Mouse (Mus musculus) lung, embryonic 16.5 days (tissue): ENCODE measurements around the gene Cdc34. TPM values are rescaled to one million over a fixed set of nuclear protein-coding genes. Genes with fewer than 3 reads are reported as not detected.
A peak's percentile ranks its signal among the peaks of the same experiment; 100 is the strongest.

ENCODE experiments used
- ATAC-seq: fragments of 200-750 bp; cut with Nextera tagmentation; 2 replicates; pipeline ENCODE4 v1.8.0; 2017; ENCODE audit warnings: low read depth, mild to moderate bottlenecking, moderate library complexity
- H3K27ac ChIP-seq: fragments of 300-500 bp; sonication (generic); 2 replicates; pipeline ENCODE4 v1.5.1; 2014; ENCODE audit warnings: mild to moderate bottlenecking, control low read depth, low read length
- H3K27me3 ChIP-seq: fragments of 300-500 bp; sonication (generic); 2 replicates; pipeline ENCODE4 v1.6.1; 2014; ENCODE audit warnings: low read depth, low read length, mixed read lengths; ENCODE audit not compliant: control insufficient read depth, insufficient read depth
- H3K36me3 ChIP-seq: fragments of 300-500 bp; sonication (generic); 2 replicates; pipeline ENCODE4 v1.6.1; 2014; ENCODE audit warnings: low read length; ENCODE audit not compliant: control insufficient read depth, insufficient read depth
- H3K4me1 ChIP-seq: fragments of 300-500 bp; sonication (generic); replicated peaks from 2 replicates; pipeline ENCODE4 v1.6.1; 2014; ENCODE audit warnings: low read length, mixed read lengths; ENCODE audit not compliant: control insufficient read depth, insufficient read depth
- H3K4me2 ChIP-seq: fragments of 300-500 bp; sonication (generic); 2 replicates; pipeline ENCODE4 v1.6.1; 2014; ENCODE audit warnings: low read depth, low read length, control low read depth
- H3K4me3 ChIP-seq: fragments of 300-500 bp; sonication (generic); 2 replicates; pipeline ENCODE4 v1.5.1; 2014; ENCODE audit warnings: mild to moderate bottlenecking, low read length, control low read depth
- H3K9ac ChIP-seq: fragments of 300-500 bp; sonication (generic); 2 replicates; pipeline ENCODE4 v1.6.1; 2014; ENCODE audit warnings: low read length, control low read depth
- H3K9me3 ChIP-seq: fragments of 300-500 bp; sonication (generic); 2 replicates; pipeline ENCODE4 v1.6.1; 2016; ENCODE audit warnings: low read length; ENCODE audit not compliant: control insufficient read depth
- WGBS: fragments of 180-500 bp; shearing (Covaris S2); extraction: QIAGEN DNeasy Blood & Tissue Kit; methylation state at CpG from one replicate; pipeline ENCODE4 v1.1.7; 2014; 5-methylcytosine and 5-hydroxymethylcytosine counted together
- polyA plus RNA-seq: library from polyadenylated mRNA; unstranded; fragments of >200 nt; fragmentation: Nextera tagmentation; extraction: Ambion mirVana; gene quantifications from 2 replicates; pipeline ENCODE4 v1.2.1, GENCODE M21; 2015

Cdc34 gene
- polyA plus RNA-seq, 1 experiment from 2014 or later = 68.9 TPM

- Histone ChIP-seq H3K27me3 (peaks cover 3% of the 10 kb centered on the region; the same call in 1 of the 2 replicates), H3K4me1 (no peaks in the 10 kb centered on the region), H3K4me2 (peak overlapping the region; percentile 22), H3K9ac (no peak overlapping the region), H3K9me3 (peaks cover 46% of the 10 kb centered on the region), H3K4me3 (no peak overlapping the region), H3K36me3 (peaks cover 61% of the 10 kb centered on the region), H3K27ac (no peak overlapping the region)
- WGBS = 23% methylated on average over 35 of the region's 52 CpGs
- ATAC-seq = 0 out of 2 replicates have a peak, but pooled peaks have one; percentile 30
These were observed 53.4 kb downstream of the Cdc34 start for GRCm38 (mm10) chr10:79735361-79735760.

- no peak overlapping the region for H3K4me2 ChIP-seq
- WGBS = 76% methylated on average over 12 of the region's 14 CpGs
- H3K4me3 ChIP-seq = no peak overlapping the region
- H3K36me3 ChIP-seq = peaks cover 74% of the 10 kb centered on the region
- H3K4me1 ChIP-seq = no peaks in the 10 kb centered on the region
- H3K9me3 ChIP-seq = peaks cover 53% of the 10 kb centered on the region
- H3K27ac ChIP-seq = no peak overlapping the region
- H3K9ac ChIP-seq = no peak overlapping the region
- peaks cover 3% of the 10 kb centered on the region; the same call in 1 of the 2 replicates for H3K27me3 ChIP-seq
- no peak for ATAC-seq
These were observed 54.7 kb downstream of the Cdc34 start for GRCm38 (mm10) chr10:79736706-79737105.

Other genes starting within 250 kb of the Cdc34 start
- not detected in 2 replicates for gene Vmn2r83, start 213.5 kb upstream of the Cdc34 start, polyA plus RNA-seq
- gene Plpp2, start 148.4 kb upstream of the Cdc34 start, polyA plus RNA-seq = 32.9 and 34.4 TPM in 2 replicates
- gene Mier2, start 127.0 kb upstream of the Cdc34 start, polyA plus RNA-seq = 43.7 and 44.9 TPM in 2 replicates
- gene Theg, start 94.9 kb upstream of the Cdc34 start, polyA plus RNA-seq = not detected in 2 replicates
- not detected in 2 replicates for gene C2cd4c, start 68.2 kb upstream of the Cdc34 start, polyA plus RNA-seq
- gene Shc2, start 44.3 kb upstream of the Cdc34 start, polyA plus RNA-seq = 2.0 and 4.2 TPM in 2 replicates
- gene Odf3l2, start 36.5 kb upstream of the Cdc34 start, polyA plus RNA-seq = not detected in 2 replicates
- gene Madcam1, start 17.6 kb upstream of the Cdc34 start, polyA plus RNA-seq = 0.53 and 0.69 TPM in 2 replicates
- gene Tpgs1, start 12.8 kb upstream of the Cdc34 start, polyA plus RNA-seq = 57.5 and 58.3 TPM in 2 replicates
- 0.62 and 0.98 TPM in 2 replicates for gene Gzmm, start 6.8 kb downstream of the Cdc34 start, polyA plus RNA-seq
- 1,174 and 1,330 TPM in 2 replicates for gene Bsg, start 22.3 kb downstream of the Cdc34 start, polyA plus RNA-seq
- gene Hcn2, start 34.4 kb downstream of the Cdc34 start, polyA plus RNA-seq = not detected in 2 replicates
- gene Polrmt, start 64.4 kb downstream of the Cdc34 start, polyA plus RNA-seq = 46.2 and 47.8 TPM in 2 replicates
- gene Fgf22, start 72.9 kb downstream of the Cdc34 start, polyA plus RNA-seq = 0.11 and 0.29 TPM in 2 replicates
- gene Rnf126, start 84.8 kb downstream of the Cdc34 start, polyA plus RNA-seq = 47.9 and 61.4 TPM in 2 replicates
- gene Fstl3, start 95.1 kb downstream of the Cdc34 start, polyA plus RNA-seq = 21.7 and 22.7 TPM in 2 replicates
- gene Prss57, start 108.8 kb downstream of the Cdc34 start, polyA plus RNA-seq = 0.57 and 2.1 TPM in 2 replicates
- 52.7 and 54.1 TPM in 2 replicates for gene Palm, start 111.4 kb downstream of the Cdc34 start, polyA plus RNA-seq
- 10.6 and 13.5 TPM in 2 replicates for gene Misp, start 138.8 kb downstream of the Cdc34 start, polyA plus RNA-seq
- 344 and 371 TPM in 2 replicates for gene Ptbp1, start 172.2 kb downstream of the Cdc34 start, polyA plus RNA-seq
- gene Prtn3, start 192.3 kb downstream of the Cdc34 start, polyA plus RNA-seq = 3.0 and 4.0 TPM in 2 replicates
- 22.6 and 26.4 TPM in 2 replicates for gene Plppr3, start 192.4 kb downstream of the Cdc34 start, polyA plus RNA-seq
- 0.26 and 1.2 TPM in 2 replicates for gene Elane, start 204.1 kb downstream of the Cdc34 start, polyA plus RNA-seq
- gene Cfd, start 208.7 kb downstream of the Cdc34 start, polyA plus RNA-seq = not detected in 2 replicates
- gene Med16, start 226.7 kb downstream of the Cdc34 start, polyA plus RNA-seq = 48.3 and 51.2 TPM in 2 replicates
- 12.8 TPM in 1 of 2 replicates, not detected in the other for gene Gm26602, start 228.7 kb downstream of the Cdc34 start, polyA plus RNA-seq
- gene Kiss1r, start 234.8 kb downstream of the Cdc34 start, polyA plus RNA-seq = 1.0 and 1.1 TPM in 2 replicates
- 151 and 155 TPM in 2 replicates for gene R3hdm4, start 239.0 kb downstream of the Cdc34 start, polyA plus RNA-seq
- 4.1 and 4.8 TPM in 2 replicates for gene Arid3a, start 244.8 kb downstream of the Cdc34 start, polyA plus RNA-seq